Mouse (Mus musculus) kidney, adult 10 weeks (tissue): Measurements from ENCODE around the gene Park7. TPM values are rescaled to one million over a fixed set of nuclear protein-coding genes. Genes with fewer than 3 reads are reported as not detected.

Source experiments
- polyA plus RNA-seq: library from polyadenylated mRNA; stranded (reverse); fragments of 350-450 nt; fragmentation: Illumina TruSeq; extraction: RNeasy Lipid Tissue Mini Kit (QIAGEN cat#74804); gene quantifications from one replicate; pipeline ENCODE4 v1.2.3, GENCODE M21; 2014; ENCODE audit warnings: low read depth, low replicate concordance

Park7 gene
- polyA plus RNA-seq: 59.6 TPM

GRCm38 (mm10) chr4:150914290-150914733 is at the start of gene Park7, which contains the start of gene Tnfrsf9:
Gene Park7, minus strand, starts transcription at chr4:150914437.
Gene Tnfrsf9, plus strand, starts transcription at chr4:150914562.

DNA sequence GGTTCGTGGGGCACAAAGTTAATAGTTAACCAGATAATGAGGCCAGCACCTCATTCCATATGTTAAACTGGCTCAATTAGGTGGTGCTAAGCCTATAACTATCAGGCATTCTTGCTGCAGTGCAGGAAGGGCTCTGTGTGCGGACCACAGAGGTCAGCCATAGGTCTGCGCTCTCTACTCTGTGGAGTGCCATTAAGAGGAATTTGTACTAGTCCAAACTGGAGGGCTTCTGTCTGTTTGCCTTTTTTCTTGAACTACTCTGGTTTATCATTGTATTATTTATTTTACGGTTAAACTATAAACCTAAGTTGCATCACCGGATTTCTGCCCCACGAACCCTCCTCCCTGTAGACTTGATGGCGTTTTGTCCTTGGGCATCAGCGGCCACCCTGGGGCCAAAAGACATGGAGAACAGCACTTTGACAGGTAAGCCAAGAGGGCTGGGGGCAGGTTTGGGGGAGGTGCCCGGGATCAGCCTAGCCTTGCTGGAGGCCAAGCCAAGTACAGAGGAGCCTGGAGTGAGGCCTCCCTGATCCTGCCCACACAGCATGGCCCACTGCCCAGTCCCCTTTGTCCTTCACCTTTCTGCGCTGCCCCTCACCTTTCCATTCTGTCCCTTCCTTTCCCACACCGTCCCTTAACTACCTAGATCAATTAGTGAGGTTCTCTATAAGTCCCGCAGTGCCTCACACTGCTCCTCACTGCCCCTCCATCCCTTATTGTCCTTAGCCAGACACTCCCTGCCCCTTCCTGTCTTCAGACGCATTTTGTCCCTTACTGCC is 60.4 kb downstream of the Park7 start, which contains the start of gene Errfi1:
Gene Errfi1 (plus strand): TSS at position 240 of the 782 bp plus-strand sequence.

Other genes starting within 250 kb of the Park7 start
- gene Errfi1, start 60.5 kb downstream of the Park7 start, polyA plus RNA-seq: 487 TPM
- gene Tnfrsf9, start 125 bp upstream of the Park7 start, polyA plus RNA-seq: not detected
- gene Uts2, start 82.7 kb upstream of the Park7 start, polyA plus RNA-seq: not detected
- gene Per3, start 130.2 kb upstream of the Park7 start, polyA plus RNA-seq: 1.4 TPM
- gene Vamp3, start 143.5 kb upstream of the Park7 start, polyA plus RNA-seq: 87.6 TPM
- not detected for gene Gm13090, start 175.1 kb upstream of the Park7 start, polyA plus RNA-seq